Mouse (Mus musculus) midbrain, embryonic 14.5 days (tissue): Measurements from ENCODE around the gene Nmrk1. TPM values are rescaled to one million over a fixed set of nuclear protein-coding genes. Genes with fewer than 3 reads are reported as not detected.

ENCODE experiments used
- ATAC-seq: fragments of 200-750 bp; cut with Nextera tagmentation; 2 replicates; pipeline ENCODE4 v1.8.0; 2017; ENCODE audit warnings: moderate number of reproducible peaks, moderate library complexity; ENCODE audit not compliant: low FRiP score, low TSS enrichment
- DNase-seq: peaks from one replicate; pipeline ENCODE4 v3.0.0-alpha.2; 2015
- H3K27ac ChIP-seq: fragments of 300-500 bp; sonication (generic); replicated peaks from 2 replicates; pipeline ENCODE4 v1.5.1; 2014; ENCODE audit warnings: mild to moderate bottlenecking, low read depth, low read length, moderate library complexity
- H3K27me3 ChIP-seq: fragments of 300-500 bp; sonication (generic); 2 replicates; pipeline ENCODE4 v1.6.1; 2014; ENCODE audit warnings: low read length, control low read depth, mixed read lengths; ENCODE audit not compliant: control insufficient read depth, insufficient read depth
- H3K36me3 ChIP-seq: fragments of 300-500 bp; sonication (generic); 2 replicates; pipeline ENCODE4 v1.6.1; 2014; ENCODE audit warnings: low read length, control low read depth; ENCODE audit not compliant: control insufficient read depth, insufficient read depth
- H3K4me1 ChIP-seq: fragments of 300-500 bp; sonication (generic); 2 replicates; pipeline ENCODE4 v1.6.1; 2014; ENCODE audit warnings: mild to moderate bottlenecking, antibody characterized with exemption, low read length, control low read depth; ENCODE audit not compliant: control insufficient read depth, insufficient read depth
- H3K4me2 ChIP-seq: fragments of 300-500 bp; sonication (generic); 2 replicates; pipeline ENCODE4 v1.6.1; 2014; ENCODE audit warnings: mild to moderate bottlenecking, low read length, moderate library complexity
- H3K4me3 ChIP-seq: fragments of 300-500 bp; sonication (generic); replicated peaks from 2 replicates; pipeline ENCODE4 v1.5.1; 2014; ENCODE audit warnings: low read depth, low read length
- H3K9ac ChIP-seq: fragments of 300-500 bp; sonication (generic); replicated peaks from 2 replicates; pipeline ENCODE4 v1.6.1; 2014; ENCODE audit warnings: mild to moderate bottlenecking, low read length, moderate library complexity
- H3K9me3 ChIP-seq: fragments of 300-500 bp; sonication (generic); 2 replicates; pipeline ENCODE4 v1.6.1; 2016; ENCODE audit warnings: low read length, control low read depth, mixed read lengths; ENCODE audit not compliant: control insufficient read depth
- WGBS: fragments of 180-500 bp; shearing (Covaris S2); extraction: QIAGEN DNeasy Blood & Tissue Kit; methylation state at CpG from one replicate; pipeline ENCODE4 v1.1.7; 2014; 5-methylcytosine and 5-hydroxymethylcytosine counted together
- polyA plus RNA-seq: library from polyadenylated mRNA; unstranded; fragments of >200 nt; fragmentation: Nextera tagmentation; extraction: Ambion mirVana; gene quantifications from 2 replicates; pipeline ENCODE4 v1.2.1, GENCODE M21; 2014

Gene Nmrk1
- polyA plus RNA-seq, 1 experiment from 2014 or later = 4.8 TPM

DNA sequence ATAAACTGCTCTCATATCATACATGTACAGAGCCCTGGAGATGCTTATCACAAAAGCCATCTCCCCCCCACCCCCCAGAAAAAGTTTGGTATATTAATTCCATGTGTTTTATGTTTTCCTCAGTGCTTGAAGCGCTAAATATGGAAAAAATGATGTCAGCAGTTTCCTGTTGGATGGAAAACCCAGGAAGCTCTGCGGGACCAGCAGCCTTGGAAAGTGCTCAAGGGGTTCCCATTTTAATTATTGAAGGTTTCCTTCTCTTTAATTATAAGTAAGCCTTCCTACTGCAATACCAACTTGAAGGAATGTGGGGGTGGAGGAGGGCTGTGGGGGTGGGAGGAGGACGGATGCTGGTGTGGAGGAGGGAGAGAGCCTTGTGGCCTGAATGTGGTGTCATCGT is 9.3 kb downstream of the Nmrk1 start:
- no peak overlapping the region for H3K4me2 ChIP-seq
- no peaks in the 10 kb centered on the region for H3K4me1 ChIP-seq
- H3K36me3 ChIP-seq = no peaks in the 10 kb centered on the region
- ATAC-seq (no peak), DNase-seq (no peak)
- no peaks in the 10 kb centered on the region for H3K27me3 ChIP-seq
- H3K4me3 ChIP-seq = no peak overlapping the region
- H3K9ac ChIP-seq = no peak overlapping the region
- WGBS = 94% methylated on average over 4 of the region's 4 CpGs
- no peak overlapping the region for H3K27ac ChIP-seq
- H3K9me3 ChIP-seq = no peaks in the 10 kb centered on the region

- H3K27ac ChIP-seq = no peak overlapping the region
- H3K36me3 ChIP-seq = no peaks in the 10 kb centered on the region
- no peaks in the 10 kb centered on the region for H3K9me3 ChIP-seq
- no peak for DNase-seq
- no peaks in the 10 kb centered on the region for H3K27me3 ChIP-seq
- no peaks in the 10 kb centered on the region for H3K4me1 ChIP-seq
- H3K4me2 ChIP-seq = no peak overlapping the region
- 39% methylated on average over 4 of the region's 4 CpGs for WGBS
- ATAC-seq = no peak
- H3K4me3 ChIP-seq = no peak overlapping the region
- no peak overlapping the region for H3K9ac ChIP-seq
Measured at GRCm38 (mm10) chr19:18643411-18643810, 11.7 kb downstream of the Nmrk1 start.

DNA sequence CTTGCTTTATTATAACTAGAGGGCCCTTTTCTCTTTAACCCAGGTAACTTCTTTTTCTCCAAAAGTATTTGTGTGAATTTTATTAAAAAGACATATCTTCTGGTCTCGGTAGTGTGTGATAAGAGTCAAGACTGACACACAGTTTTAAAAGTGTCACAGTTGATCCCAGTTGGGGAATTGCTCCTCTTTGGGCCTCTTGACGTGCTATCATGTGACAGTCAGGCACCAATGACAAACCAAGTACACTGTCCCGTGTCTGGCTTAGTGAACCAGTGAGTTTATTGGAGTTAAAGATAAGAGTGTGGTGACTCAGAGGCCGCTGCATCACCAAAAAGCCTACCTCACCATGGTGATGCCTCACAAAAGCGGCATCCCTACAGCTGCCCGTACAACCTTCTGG is 12.3 kb downstream of the Nmrk1 start:
- Histone ChIP-seq H3K9me3 (no peaks in the 10 kb centered on the region), H3K9ac (no peak overlapping the region), H3K4me1 (no peaks in the 10 kb centered on the region), H3K27ac (no peak overlapping the region), H3K36me3 (no peaks in the 10 kb centered on the region), H3K4me3 (no peak overlapping the region), H3K27me3 (no peaks in the 10 kb centered on the region), H3K4me2 (no peak overlapping the region)
- no peak for DNase-seq
- ATAC-seq = no peak
- WGBS = 84% methylated on average over 6 of the region's 6 CpGs

GRCm38 (mm10) chr19:18646397-18646796 is 14.6 kb downstream of the Nmrk1 start:
- ATAC-seq = no peak
- Histone ChIP-seq H3K9ac (no peak overlapping the region), H3K4me1 (no peaks in the 10 kb centered on the region), H3K36me3 (no peaks in the 10 kb centered on the region), H3K27ac (no peak overlapping the region), H3K9me3 (no peaks in the 10 kb centered on the region), H3K4me3 (no peak overlapping the region), H3K4me2 (no peak overlapping the region), H3K27me3 (no peaks in the 10 kb centered on the region)
- WGBS = 83% methylated on average over 3 of the region's 3 CpGs
- DNase-seq = no peak

GRCm38 (mm10) chr19:18646853-18647420 is 15.2 kb downstream of the Nmrk1 start:
- WGBS = 36% methylated on average over 5 of the region's 5 CpGs
- no peak overlapping the region for H3K27ac ChIP-seq
- no peak for DNase-seq

DNA sequence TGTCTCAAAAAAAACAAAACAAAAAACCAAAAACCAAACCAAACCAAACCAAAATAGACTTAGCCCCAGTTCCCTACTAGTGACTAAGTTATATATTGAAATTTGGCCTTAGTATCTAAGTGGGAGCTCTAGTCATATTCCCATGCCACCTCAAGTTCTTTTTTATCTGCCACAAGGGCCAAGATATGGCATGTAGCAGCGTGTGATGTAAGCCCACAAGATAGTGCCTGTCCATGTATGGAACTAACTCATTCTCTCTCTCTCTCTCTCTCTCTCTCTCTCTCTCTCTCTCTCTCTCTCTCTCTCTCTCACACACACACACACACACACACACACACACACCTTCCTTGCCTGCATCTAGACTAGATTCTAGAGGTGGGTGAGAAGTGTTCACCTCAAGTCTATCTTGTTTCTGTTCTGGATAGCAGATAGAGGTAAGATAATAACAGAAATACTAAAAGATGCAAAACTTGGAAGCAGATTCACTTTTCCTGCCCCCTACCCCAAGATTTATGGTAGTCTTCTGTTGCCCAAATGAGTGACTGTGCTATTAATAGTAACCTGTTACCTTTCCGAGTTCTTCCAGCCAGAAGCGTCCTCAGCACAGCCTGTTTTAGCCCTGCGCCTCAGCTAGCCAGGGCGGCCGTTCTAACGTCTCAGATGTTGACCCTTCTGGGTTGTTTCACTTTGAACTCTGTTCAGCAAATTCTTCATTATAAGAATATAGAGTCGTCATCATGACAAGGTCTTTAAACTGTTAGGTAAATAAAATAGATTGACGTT is 16.2 kb downstream of the Nmrk1 start:
- no peak overlapping the region for H3K4me3 ChIP-seq
- ATAC-seq (no peak), DNase-seq (no peak)
- no peaks in the 10 kb centered on the region for H3K27me3 ChIP-seq
- 81% methylated on average over 9 of the region's 9 CpGs for WGBS
- no peak overlapping the region for H3K27ac ChIP-seq
- no peaks in the 10 kb centered on the region for H3K36me3 ChIP-seq
- H3K4me1 ChIP-seq = no peaks in the 10 kb centered on the region
- no peak overlapping the region for H3K9ac ChIP-seq
- no peak overlapping the region for H3K4me2 ChIP-seq
- H3K9me3 ChIP-seq = no peaks in the 10 kb centered on the region

More at GRCm38 (mm10) chr19:18646853-18647420, 15.2 kb downstream of the Nmrk1 start:
- Histone ChIP-seq H3K27me3 (no peaks in the 10 kb centered on the region), H3K4me2 (no peak overlapping the region), H3K4me3 (no peak overlapping the region), H3K4me1 (no peaks in the 10 kb centered on the region), H3K36me3 (no peaks in the 10 kb centered on the region), H3K9me3 (no peaks in the 10 kb centered on the region), H3K9ac (no peak overlapping the region)
- no peak for ATAC-seq

DNA sequence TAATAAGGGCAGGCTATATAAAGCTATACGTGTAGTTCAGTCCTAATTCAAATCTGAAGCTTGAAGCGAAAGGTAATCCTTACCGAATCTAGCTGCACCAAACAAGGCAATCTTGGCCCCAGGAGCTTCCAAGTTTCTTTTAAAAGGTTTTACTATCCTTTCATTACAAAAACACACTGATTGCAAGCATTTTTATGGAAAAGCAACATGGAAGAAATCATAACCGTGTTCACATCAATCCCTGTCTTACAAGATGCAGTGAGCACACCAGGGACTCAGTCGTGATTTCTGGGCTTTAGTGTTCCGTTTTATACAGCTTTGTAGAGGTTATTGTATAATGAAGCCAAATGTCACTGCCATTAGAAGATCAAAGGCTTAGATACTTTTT is 16.8 kb downstream of the Nmrk1 start:
- no peak overlapping the region for H3K9ac ChIP-seq
- no peaks in the 10 kb centered on the region for H3K9me3 ChIP-seq
- H3K4me1 ChIP-seq = no peaks in the 10 kb centered on the region
- H3K27ac ChIP-seq = no peak overlapping the region
- no peak overlapping the region for H3K4me2 ChIP-seq
- DNase-seq (no peak), ATAC-seq (no peak)
- 84% methylated on average over 6 of the region's 6 CpGs for WGBS
- no peaks in the 10 kb centered on the region for H3K27me3 ChIP-seq
- H3K36me3 ChIP-seq = no peaks in the 10 kb centered on the region
- no peak overlapping the region for H3K4me3 ChIP-seq

- H3K36me3 ChIP-seq = no peaks in the 10 kb centered on the region
- no peak overlapping the region for H3K4me3 ChIP-seq
- H3K27ac ChIP-seq = no peak overlapping the region
- no peaks in the 10 kb centered on the region for H3K9me3 ChIP-seq
- H3K27me3 ChIP-seq = no peaks in the 10 kb centered on the region
- H3K9ac ChIP-seq = no peak overlapping the region
- no peak for ATAC-seq
- 87% methylated on average over 4 of the region's 4 CpGs for WGBS
- no peak for DNase-seq
- no peak overlapping the region for H3K4me2 ChIP-seq
- no peaks in the 10 kb centered on the region for H3K4me1 ChIP-seq
Measured at GRCm38 (mm10) chr19:18649955-18650354, 18.2 kb downstream of the Nmrk1 start.

- 86% methylated on average over 6 of the region's 6 CpGs for WGBS
- no peaks in the 10 kb centered on the region for H3K27me3 ChIP-seq
- H3K4me3 ChIP-seq = no peak overlapping the region
- H3K9ac ChIP-seq = no peak overlapping the region
- H3K27ac ChIP-seq = no peak overlapping the region
- no peak overlapping the region for H3K4me2 ChIP-seq
- no peak for DNase-seq
- no peak for ATAC-seq
- H3K4me1 ChIP-seq = no peaks in the 10 kb centered on the region
- no peaks in the 10 kb centered on the region for H3K36me3 ChIP-seq
- H3K9me3 ChIP-seq = no peaks in the 10 kb centered on the region
Measured at GRCm38 (mm10) chr19:18650473-18650872, 18.7 kb downstream of the Nmrk1 start.
